Mouse (Mus musculus) CD4-positive naive resting alpha-beta T cell, adult 76 days (primary cell): Measurements from ENCODE around the gene Gm13283. TPM values are rescaled to one million over a fixed set of nuclear protein-coding genes. Genes with fewer than 3 reads are reported as not detected.

ENCODE experiments used
- total RNA-seq: library from RNA; stranded (reverse); gene quantifications from one replicate; pipeline ENCODE4 v1.2.4, GENCODE M21; 2023

The Gm13283 gene
- total RNA-seq: not detected

DNA sequence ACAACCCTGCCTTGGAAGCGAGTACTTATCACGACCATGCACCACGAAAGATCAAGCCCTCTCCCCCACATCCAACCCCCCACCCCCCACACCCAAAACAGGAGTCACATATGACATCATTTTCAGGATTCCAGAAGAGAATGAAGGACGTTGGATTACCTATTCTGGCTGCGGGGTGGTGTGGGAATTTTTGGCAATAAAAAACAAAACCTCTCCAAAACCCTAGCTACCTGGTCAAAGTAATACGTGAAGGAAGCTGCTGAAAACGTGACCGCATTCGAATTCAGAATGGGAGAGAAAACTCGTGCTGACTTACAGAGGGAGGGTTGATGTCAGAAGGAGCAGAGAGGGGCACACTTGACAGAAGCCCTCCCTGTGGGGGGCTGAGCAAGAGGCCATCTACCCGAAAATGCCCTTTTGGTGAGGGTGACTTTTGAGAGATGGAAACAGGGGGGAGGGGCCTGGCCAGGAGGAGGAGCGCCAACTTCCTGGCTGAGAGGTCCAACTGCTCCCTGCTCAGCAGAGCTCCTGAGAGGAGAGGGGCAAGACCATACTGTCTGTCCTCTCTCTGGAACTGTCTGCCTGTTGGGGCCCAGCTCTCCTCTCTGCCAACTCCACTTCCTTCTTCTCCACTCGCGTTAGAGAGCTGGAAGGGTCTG, at the start of gene Gm13283:
Gm13283 (plus strand) TSS at position 510 of the 659 bp plus-strand sequence.

DNA sequence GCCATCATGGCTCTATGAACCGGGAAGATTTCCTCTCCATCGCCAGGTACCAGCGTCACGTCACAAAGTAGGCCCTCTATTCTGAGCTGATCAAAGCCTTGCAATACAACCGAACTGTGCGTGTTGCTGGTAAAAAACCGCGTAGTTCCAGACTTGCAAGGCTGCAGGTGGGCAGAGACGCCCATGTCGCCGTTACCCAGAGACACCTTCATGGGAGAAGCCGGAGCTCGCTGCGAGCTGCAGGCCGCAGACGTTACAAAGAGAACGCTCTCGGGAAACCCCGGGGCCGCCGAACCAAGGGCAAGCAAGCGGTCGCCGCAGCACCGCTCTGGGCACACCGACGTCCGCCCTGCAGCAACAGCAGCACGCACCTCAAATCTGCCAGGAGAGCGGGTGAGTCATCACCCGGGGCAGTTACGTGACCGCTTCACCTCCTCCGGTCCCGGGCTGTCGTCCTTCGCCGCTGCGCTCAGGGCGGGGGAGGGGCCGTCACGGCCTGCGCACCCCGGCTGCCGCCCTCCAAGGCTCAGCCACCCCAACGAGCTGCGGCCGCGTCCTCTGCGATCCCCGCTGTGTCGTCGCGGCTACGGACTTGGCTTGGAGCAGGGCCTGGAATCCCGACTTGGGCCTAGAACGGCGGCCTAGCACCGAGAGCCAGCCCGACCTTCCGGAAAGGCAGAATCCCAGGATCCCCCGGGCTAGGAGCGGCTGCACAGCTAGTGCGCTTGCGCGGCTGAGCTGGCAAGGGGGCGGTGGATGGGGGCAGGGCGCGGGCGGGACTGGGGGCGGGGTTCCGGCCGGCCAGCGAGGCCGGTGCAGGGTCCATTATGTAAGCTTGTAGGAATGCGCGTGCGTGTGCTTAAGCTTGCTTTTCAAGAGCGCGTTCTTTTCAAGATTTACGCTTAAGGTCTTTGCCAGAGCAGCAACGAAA, 37.9 kb upstream of the Gm13283 start, which contains the start of the genes Gm26566 and Klhl9:
Gm26566 (plus strand) TSS at position 15 of the 931 bp plus-strand sequence.
Klhl9 (minus strand) TSS at position 675 of the 931 bp plus-strand sequence.

DNA sequence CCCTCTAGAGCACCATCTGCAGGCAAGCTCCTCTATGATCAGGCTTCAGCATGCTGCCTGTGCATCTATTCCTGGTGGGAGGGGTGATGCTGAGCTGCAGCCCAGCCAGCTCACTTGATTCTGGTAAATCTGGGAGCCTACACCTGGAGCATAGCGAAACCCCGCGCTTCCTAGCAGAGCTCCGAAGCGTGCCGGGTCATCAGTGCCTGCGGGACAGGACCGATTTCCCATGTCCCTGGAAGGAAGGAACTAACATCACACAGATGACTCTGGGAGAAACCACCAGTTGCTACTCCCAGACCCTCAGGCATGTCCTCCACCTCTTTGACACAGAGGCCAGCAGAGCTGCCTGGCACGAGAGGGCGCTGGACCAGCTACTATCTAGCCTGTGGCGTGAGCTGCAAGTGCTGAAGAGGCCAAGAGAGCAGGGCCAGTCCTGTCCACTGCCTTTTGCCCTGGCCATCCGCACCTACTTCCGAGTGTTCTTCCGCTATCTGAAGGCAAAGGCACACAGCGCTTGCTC, 5.0 kb upstream of the Gm13283 start, which contains the start of gene Gm13271:
Gm13271 (plus strand) TSS at position 51 of the 523 bp plus-strand sequence.

DNA sequence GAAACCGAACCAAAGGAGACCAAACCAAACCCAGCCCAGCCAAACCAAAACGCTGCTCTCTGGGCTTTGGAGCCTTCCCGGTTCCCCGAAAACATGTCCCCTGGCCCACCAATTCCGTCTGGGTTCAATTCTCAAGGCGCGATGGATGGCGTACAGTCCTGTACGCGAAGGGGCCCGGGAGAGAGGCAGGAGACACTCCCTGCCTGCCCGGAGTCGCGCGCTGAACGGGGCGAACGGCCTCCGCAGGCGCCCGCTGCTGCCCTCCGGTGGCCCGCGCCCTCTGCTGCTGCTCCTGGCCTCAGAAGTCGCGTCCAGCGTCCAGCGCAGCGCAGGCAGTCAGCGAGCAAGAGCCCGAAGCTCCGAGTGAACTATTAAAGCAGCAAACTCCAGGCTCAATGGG, 13.6 kb downstream of the Gm13283 start, which contains the start of gene Gm13290:
Gm13290 (plus strand) TSS at position 301 of the 400 bp plus-strand sequence.

DNA sequence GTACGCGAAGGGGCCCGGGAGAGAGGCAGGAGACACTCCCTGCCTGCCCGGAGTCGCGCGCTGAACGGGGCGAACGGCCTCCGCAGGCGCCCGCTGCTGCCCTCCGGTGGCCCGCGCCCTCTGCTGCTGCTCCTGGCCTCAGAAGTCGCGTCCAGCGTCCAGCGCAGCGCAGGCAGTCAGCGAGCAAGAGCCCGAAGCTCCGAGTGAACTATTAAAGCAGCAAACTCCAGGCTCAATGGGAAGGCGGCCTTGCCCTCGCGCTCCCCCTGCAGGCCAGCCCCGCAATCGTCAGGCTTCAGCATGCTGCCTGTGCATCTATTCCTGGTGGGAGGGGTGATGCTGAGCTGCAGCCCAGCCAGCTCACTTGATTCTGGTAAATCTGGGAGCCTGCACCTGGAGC, 16.7 kb downstream of the Gm13283 start, which contains the start of gene Gm13289:
Gm13289 (plus strand) TSS at position 301 of the 400 bp plus-strand sequence.

DNA sequence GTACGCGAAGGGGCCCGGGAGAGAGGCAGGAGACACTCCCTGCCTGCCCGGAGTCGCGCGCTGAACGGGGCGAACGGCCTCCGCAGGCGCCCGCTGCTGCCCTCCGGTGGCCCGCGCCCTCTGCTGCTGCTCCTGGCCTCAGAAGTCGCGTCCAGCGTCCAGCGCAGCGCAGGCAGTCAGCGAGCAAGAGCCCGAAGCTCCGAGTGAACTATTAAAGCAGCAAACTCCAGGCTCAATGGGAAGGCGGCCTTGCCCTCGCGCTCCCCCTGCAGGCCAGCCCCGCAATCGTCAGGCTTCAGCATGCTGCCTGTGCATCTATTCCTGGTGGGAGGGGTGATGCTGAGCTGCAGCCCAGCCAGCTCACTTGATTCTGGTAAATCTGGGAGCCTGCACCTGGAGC, 19.6 kb downstream of the Gm13283 start, which contains the start of gene Gm13272:
Gm13272 (plus strand) TSS at position 301 of the 400 bp plus-strand sequence.

DNA sequence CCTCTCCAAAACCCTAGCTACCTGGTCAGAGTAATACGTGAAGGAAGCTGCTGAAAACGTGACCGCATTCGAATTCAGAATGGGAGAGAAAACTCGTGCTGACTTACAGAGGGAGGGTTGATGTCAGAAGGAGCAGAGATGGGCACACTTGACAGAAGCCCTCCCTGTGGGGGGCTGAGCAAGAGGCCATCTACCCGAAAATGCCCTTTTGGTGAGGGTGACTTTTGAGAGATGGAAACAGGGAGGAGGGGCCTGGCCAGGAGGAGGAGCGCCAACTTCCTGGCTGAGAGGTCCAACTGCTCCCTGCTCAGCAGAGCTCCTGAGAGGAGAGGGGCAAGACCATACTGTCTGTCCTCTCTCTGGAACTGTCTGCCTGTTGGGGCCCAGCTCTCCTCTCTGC, 21.9 kb downstream of the Gm13283 start, which contains the start of gene Ifnz:
Ifnz (plus strand) TSS at position 301 of the 400 bp plus-strand sequence.

DNA sequence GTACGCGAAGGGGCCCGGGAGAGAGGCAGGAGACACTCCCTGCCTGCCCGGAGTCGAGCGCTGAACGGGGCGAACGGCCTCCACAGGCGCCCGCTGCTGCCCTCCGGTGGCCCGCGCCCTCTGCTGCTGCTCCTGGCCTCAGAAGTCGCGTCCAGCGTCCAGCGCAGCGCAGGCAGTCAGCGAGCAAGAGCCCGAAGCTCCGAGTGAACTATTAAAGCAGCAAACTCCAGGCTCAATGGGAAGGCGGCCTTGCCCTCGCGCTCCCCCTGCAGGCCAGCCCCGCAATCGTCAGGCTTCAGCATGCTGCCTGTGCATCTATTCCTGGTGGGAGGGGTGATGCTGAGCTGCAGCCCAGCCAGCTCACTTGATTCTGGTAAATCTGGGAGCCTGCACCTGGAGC, 25.5 kb downstream of the Gm13283 start, which contains the start of gene Gm13276:
Gm13276 (plus strand) TSS at position 301 of the 400 bp plus-strand sequence.

DNA sequence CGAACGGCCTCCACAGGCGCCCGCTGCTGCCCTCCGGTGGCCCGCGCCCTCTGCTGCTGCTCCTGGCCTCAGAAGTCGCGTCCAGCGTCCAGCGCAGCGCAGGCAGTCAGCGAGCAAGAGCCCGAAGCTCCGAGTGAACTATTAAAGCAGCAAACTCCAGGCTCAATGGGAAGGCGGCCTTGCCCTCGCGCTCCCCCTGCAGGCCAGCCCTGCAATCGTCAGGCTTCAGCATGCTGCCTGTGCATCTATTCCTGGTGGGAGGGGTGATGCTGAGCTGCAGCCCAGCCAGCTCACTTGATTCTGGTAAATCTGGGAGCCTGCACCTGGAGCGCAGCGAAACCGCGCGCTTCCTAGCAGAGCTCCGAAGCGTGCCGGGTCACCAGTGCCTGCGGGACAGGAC, 28.5 kb downstream of the Gm13283 start, which contains the start of gene Gm13277:
Gm13277 (plus strand) TSS at position 231 of the 400 bp plus-strand sequence.

DNA sequence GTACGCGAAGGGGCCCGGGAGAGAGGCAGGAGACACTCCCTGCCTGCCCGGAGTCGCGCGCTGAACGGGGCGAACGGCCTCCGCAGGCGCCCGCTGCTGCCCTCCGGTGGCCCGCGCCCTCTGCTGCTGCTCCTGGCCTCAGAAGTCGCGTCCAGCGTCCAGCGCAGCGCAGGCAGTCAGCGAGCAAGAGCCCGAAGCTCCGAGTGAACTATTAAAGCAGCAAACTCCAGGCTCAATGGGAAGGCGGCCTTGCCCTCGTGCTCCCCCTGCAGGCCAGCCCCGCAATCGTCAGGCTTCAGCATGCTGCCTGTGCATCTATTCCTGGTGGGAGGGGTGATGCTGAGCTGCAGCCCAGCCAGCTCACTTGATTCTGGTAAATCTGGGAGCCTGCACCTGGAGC, 31.3 kb downstream of the Gm13283 start, which contains the start of gene Gm13278:
Gm13278 (plus strand) TSS at position 301 of the 400 bp plus-strand sequence.

DNA sequence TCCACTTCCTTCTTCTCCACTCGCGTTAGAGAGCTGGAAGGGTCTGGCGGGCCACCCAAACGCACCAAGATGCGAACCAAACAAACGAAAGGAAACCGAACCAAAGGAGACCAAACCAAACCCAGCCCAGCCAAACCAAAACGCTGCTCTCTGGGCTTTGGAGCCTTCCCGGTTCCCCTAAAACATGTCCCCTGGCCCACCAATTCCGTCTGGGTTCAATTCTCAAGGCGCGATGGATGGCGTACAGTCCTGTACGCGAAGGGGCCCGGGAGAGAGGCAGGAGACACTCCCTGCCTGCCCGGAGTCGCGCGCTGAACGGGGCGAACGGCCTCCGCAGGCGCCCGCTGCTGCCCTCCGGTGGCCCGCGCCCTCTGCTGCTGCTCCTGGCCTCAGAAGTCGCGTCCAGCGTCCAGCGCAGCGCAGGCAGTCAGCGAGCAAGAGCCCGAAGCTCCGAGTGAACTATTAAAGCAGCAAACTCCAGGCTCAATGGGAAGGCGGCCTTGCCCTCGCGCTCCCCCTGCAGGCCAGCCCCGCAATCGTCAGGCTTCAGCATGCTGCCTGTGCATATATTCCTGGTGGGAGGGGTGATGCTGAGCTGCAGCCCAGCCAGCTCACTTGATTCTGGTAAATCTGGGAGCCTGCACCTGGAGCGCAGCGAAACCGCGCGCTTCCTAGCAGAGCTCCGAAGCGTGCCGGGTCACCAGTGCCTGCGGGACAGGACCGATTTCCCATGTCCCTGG, 34.2 kb downstream of the Gm13283 start, which contains the start of gene Gm13275:
Gm13275 (plus strand) TSS at position 552 of the 740 bp plus-strand sequence.

DNA sequence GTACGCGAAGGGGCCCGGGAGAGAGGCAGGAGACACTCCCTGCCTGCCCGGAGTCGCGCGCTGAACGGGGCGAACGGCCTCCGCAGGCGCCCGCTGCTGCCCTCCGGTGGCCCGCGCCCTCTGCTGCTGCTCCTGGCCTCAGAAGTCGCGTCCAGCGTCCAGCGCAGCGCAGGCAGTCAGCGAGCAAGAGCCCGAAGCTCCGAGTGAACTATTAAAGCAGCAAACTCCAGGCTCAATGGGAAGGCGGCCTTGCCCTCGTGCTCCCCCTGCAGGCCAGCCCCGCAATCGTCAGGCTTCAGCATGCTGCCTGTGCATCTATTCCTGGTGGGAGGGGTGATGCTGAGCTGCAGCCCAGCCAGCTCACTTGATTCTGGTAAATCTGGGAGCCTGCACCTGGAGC, 37.2 kb downstream of the Gm13283 start, which contains the start of gene Gm13279:
Gm13279 (plus strand) TSS at position 301 of the 400 bp plus-strand sequence.

DNA sequence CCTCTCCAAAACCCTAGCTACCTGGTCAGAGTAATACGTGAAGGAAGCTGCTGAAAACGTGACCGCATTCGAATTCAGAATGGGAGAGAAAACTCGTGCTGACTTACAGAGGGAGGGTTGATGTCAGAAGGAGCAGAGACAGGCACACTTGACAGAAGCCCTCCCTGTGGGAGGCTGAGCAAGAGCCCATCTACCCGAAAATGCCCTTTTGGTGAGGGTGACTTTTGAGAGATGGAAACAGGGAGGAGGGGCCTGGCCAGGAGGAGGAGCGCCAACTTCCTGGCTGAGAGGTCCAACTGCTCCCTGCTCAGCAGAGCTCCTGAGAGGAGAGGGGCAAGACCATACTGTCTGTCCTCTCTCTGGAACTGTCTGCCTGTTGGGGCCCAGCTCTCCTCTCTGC, 39.4 kb downstream of the Gm13283 start, which contains the start of gene Gm13285:
Gm13285 (plus strand) TSS at position 301 of the 400 bp plus-strand sequence.

DNA sequence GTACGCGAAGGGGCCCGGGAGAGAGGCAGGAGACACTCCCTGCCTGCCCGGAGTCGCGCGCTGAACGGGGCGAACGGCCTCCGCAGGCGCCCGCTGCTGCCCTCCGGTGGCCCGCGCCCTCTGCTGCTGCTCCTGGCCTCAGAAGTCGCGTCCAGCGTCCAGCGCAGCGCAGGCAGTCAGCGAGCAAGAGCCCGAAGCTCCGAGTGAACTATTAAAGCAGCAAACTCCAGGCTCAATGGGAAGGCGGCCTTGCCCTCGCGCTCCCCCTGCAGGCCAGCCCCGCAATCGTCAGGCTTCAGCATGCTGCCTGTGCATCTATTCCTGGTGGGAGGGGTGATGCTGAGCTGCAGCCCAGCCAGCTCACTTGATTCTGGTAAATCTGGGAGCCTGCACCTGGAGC, 43.0 kb downstream of the Gm13283 start, which contains the start of gene Gm13287:
Gm13287 (plus strand) TSS at position 301 of the 400 bp plus-strand sequence.

DNA sequence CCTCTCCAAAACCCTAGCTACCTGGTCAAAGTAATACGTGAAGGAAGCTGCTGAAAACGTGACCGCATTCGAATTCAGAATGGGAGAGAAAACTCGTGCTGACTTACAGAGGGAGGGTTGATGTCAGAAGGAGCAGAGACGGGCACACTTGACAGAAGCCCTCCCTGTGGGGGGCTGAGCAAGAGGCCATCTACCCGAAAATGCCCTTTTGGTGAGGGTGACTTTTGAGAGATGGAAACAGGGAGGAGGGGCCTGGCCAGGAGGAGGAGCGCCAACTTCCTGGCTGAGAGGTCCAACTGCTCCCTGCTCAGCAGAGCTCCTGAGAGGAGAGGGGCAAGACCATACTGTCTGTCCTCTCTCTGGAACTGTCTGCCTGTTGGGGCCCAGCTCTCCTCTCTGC, 45.3 kb downstream of the Gm13283 start, which contains the start of gene Gm13288:
Gm13288 (plus strand) TSS at position 301 of the 400 bp plus-strand sequence.

Other genes with a start within 250 kb of the Gm13283 start
- gene Ifnb1, start 237.3 kb upstream of the Gm13283 start, total RNA-seq: not detected
- gene Ifna15, start 201.9 kb upstream of the Gm13283 start, total RNA-seq: not detected
- gene Ifna14, start 188.3 kb upstream of the Gm13283 start, total RNA-seq: not detected
- not detected for gene Ifna9, start 167.7 kb upstream of the Gm13283 start, total RNA-seq
- not detected for gene Ifna12, start 156.7 kb upstream of the Gm13283 start, total RNA-seq
- not detected for gene C87499, start 125.7 kb upstream of the Gm13283 start, total RNA-seq
- not detected for gene Ifna13, start 115.7 kb upstream of the Gm13283 start, total RNA-seq
- gene Ifna16, start 83.2 kb upstream of the Gm13283 start, total RNA-seq: not detected
- not detected for gene Ifna2, start 76.2 kb upstream of the Gm13283 start, total RNA-seq
- not detected for gene Ifnab, start 68.8 kb upstream of the Gm13283 start, total RNA-seq
- gene Gm26566, start 38.3 kb upstream of the Gm13283 start, total RNA-seq: 2.1 TPM
- 46.0 TPM for gene Klhl9, start 37.7 kb upstream of the Gm13283 start, total RNA-seq
- not detected for gene Gm13271, start 5.3 kb upstream of the Gm13283 start, total RNA-seq
- gene Gm13290, start 13.7 kb downstream of the Gm13283 start, total RNA-seq: not detected
- not detected for gene Gm13289, start 16.8 kb downstream of the Gm13283 start, total RNA-seq
- not detected for gene Gm13272, start 19.7 kb downstream of the Gm13283 start, total RNA-seq
- not detected for gene Ifnz, start 22.0 kb downstream of the Gm13283 start, total RNA-seq
- not detected for gene Gm13276, start 25.6 kb downstream of the Gm13283 start, total RNA-seq
- not detected for gene Gm13277, start 28.5 kb downstream of the Gm13283 start, total RNA-seq
- gene Gm13278, start 31.4 kb downstream of the Gm13283 start, total RNA-seq: not detected
- not detected for gene Gm13275, start 34.4 kb downstream of the Gm13283 start, total RNA-seq
- not detected for gene Gm13279, start 37.3 kb downstream of the Gm13283 start, total RNA-seq
- not detected for gene Gm13285, start 39.5 kb downstream of the Gm13283 start, total RNA-seq
- gene Gm13287, start 43.1 kb downstream of the Gm13283 start, total RNA-seq: not detected
- not detected for gene Gm13288, start 45.4 kb downstream of the Gm13283 start, total RNA-seq
- not detected for gene Ifna7, start 56.1 kb downstream of the Gm13283 start, total RNA-seq
- gene Ifna11, start 59.8 kb downstream of the Gm13283 start, total RNA-seq: not detected
- gene Ifna6, start 67.3 kb downstream of the Gm13283 start, total RNA-seq: not detected
- gene Ifna5, start 75.4 kb downstream of the Gm13283 start, total RNA-seq: not detected
- gene Ifna4, start 81.7 kb downstream of the Gm13283 start, total RNA-seq: not detected
- not detected for gene Ifna1, start 90.0 kb downstream of the Gm13283 start, total RNA-seq
- not detected for gene Ifne, start 120.1 kb downstream of the Gm13283 start, total RNA-seq